Mouse (Mus musculus): ENCODE measurements around the gene Dclk1. TPM values are rescaled to one million over a fixed set of nuclear protein-coding genes. Genes with fewer than 3 reads are reported as not detected.
"Not testable (repeated sequence)": the region's sequence is repeated elsewhere in the genome, so short reads cannot be mapped to it uniquely, and the experiment has no call there.

Dclk1 gene
- total RNA-seq (2017) = not detected in 3 replicates

DNA sequence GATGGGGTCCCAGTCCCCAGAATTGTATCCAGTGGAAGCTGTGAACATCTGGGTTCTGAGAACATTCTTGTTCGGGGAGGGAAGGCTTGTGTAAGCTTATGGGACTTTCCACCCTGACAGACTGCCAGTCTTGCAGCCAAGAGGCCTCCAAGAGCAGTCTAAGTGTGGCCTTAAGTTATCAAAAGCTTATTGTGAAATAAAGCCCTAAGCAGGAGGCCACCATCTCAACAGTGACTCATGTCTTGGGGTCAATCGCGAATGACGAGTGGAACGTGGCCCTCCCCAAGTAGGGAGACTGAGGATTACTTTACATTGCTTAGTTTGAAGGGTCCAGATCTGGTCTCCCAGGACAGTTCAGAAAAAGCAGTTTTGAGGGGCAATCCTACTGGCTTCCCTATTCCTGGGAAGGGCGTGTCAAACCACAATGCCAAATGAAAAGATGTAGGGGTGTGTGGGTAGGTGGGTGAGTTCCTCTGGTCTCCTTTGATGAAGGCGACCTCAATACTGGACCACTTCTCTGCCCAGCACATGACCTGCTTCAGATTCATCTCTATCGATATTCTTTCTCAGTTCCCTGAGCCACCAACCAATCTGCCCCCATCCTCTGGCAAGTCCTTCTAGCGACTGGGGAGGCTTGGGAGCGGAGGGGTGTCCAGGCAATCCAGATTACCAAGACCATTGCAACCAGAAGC is at the start of gene Dclk1:
Gene Dclk1, plus strand, starts transcription at position 635 of the 692 bp plus-strand sequence.
- no peak for ATAC-seq (replicated peaks; ENCODE audit: insufficient number of reproducible peaks, low FRiP score, low TSS enrichment, poor library complexity, severe bottlenecking)

DNA sequence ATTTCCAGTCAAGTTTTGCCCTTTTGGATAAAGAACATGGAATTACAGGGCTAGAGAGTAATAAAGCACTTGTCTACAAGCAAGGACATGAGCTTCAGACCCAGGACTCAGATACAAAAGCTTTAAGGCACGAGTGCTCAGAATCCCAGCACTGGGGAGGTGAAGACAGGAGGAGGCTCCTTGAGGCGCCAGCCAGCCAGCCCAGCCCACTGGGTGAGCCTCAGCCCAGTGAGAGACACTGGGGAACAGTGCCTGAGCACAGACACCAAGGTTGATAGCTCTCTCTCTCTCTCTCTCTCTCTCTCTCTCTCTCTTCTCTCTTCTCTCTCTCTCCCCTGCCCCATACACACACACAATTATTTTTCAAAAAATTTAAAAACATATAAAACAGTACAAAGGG is 48.8 kb upstream of the Dclk1 start:
- no peak for ATAC-seq (replicated peaks; ENCODE audit: insufficient number of reproducible peaks, low FRiP score, low TSS enrichment, poor library complexity, severe bottlenecking)

DNA sequence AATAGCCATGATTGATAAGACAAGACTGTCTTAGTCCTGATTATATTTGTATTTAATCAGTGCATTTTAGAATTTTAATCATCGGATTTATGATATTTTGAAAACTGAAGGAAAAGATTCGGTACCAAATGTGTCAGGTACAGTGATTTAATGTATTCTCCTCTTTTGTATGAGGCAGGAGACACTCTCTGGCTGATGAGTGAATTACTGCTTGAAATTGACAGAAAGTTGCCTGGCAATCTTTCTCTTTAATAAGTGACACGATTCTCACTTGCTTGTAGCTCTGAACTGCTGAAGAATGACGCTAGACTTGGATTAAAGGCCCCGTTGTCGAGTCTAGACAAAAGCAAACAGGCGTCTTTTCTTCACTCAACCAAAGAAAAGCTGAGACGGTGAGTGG is 47.4 kb upstream of the Dclk1 start:
- no peak for ATAC-seq (replicated peaks; ENCODE audit: insufficient number of reproducible peaks, low FRiP score, low TSS enrichment, poor library complexity, severe bottlenecking)

DNA sequence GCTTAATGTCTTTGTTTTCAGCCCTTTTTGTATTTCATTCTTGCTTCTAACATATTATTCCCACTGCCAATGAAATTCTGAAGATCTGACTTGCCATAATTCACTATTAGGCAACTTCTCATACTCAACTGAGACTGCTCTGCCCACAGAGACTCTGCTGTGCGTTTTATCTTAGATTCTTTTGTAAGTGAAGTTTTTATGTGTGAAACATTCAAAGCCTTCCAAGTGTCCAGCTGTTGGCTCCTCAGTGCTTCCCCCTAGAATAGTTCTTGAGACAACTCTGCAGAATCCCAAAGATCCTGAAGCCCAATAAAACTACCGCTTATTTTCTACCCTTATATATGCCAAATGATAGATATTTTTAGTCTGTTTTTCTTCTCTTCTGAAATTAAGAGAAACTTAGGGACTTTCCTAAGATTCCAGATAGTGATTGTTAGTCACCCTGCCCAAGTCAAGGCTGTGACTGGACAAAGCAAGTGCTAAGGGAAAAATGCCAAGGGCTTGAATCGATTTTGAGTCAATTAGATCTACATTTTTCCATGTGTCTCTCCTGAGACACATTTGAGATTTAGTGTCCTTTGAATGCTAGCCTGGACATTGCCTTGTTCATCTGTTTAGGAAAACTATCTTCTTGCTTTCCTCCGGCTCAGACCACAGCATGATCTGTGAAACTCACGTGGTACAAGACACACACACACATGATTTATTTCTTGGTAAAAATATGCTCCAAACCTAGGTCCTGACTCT is 46.4 kb upstream of the Dclk1 start:
- no peak for ATAC-seq (replicated peaks; ENCODE audit: insufficient number of reproducible peaks, low FRiP score, low TSS enrichment, poor library complexity, severe bottlenecking)

DNA sequence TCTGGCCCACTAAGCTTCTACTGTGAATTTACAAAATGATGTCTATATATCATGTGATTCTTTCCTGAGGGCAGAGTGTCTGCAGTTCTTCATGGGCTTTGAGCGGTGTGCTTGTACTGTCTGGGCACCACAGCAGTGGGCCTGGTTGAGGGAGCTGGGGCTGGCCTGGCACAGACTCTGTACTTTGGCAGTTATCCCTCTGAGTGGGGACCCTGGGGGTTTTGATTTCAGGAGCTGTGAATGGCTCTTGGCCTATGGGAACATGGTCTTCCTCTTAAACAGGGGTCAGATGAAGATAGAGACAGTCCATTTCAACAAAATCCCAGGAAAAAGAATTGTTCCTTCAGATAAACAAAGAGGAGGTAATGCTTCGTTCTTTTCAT is 45.8 kb upstream of the Dclk1 start:
- no peak for ATAC-seq (replicated peaks; ENCODE audit: insufficient number of reproducible peaks, low FRiP score, low TSS enrichment, poor library complexity, severe bottlenecking)

DNA sequence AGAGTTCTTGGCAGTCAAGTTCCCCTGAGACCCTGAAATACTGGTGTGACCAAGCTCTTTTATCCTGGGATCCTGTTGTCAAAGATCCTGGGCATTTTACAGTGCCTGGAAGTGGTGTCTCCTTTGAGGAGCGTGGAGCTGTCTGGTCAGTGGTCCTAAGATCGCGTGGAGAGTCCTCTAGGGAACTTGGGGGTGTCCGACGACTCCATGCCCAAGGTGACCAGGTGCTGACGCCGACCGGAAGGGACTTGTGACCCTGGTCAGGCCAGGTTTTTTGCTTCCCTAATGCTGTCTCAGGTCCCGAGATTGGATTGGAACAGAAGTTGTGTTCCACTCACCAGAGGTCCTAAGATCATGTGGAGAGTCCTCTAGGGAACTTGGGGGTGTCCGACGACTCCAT is 38.5 kb upstream of the Dclk1 start:
- not testable (repeated sequence) for ATAC-seq (replicated peaks; ENCODE audit: insufficient number of reproducible peaks, low FRiP score, low TSS enrichment, poor library complexity, severe bottlenecking)

DNA sequence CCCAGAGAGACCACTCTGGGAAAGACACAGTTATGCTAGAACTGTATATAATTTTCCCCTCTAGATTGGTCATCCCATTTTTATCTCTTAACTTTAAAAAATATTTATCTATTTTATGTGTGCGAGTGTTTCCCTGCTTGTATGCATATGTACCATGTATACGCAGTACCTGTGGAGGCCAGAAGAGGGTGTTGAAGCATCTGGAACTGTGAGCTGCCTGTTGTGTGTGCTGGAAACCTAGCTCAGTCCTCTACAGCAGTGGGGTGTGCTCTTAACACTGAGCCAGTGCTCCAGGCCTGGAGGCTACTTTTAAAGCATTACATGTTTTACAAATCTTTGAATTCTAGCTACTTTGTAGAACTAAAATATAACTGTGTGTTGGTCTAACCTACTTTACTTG is 35.8 kb upstream of the Dclk1 start:
- ATAC-seq (replicated peaks; ENCODE audit: insufficient number of reproducible peaks, low FRiP score, low TSS enrichment, poor library complexity, severe bottlenecking) = no peak

DNA sequence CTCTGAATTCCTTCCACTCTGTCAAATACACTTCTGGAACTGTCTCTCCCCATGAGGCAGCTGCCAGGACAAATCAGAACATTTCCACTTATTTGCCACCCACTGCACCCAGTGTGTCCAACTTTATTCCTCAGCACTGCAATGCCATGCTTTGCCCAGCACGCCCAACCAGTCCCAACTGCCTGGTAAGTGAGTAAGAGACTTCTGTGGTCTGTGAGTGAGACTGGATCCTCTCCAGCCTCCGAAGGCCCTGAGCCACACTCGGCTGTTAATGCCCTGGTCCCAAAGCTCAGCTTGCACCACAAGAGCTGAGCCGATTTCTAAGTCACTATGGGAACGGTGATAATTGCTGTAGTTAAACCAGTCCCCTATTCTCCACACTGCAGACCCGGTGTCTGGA is 34.5 kb upstream of the Dclk1 start:
- ATAC-seq (replicated peaks; ENCODE audit: insufficient number of reproducible peaks, low FRiP score, low TSS enrichment, poor library complexity, severe bottlenecking) = no peak

DNA sequence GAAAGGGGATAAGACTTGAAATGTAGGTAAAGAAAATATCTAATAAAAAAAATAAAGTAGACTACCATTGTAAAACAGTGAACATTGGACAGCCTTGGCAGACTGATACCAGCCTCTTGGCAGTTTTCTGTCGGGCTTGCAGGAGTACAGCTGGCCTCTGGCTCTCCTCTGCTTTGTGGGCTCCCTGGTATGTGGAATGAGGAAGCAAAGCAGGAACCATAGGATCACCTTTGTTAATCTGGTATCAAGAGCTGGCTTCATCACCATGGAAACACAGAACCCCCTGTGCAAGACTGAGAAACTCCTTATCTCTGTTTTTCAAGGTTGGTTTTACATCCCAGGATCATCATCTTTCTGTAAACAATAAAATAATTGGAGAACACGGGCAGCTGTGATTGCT is 29.9 kb upstream of the Dclk1 start:
- ATAC-seq (replicated peaks; ENCODE audit: insufficient number of reproducible peaks, low FRiP score, low TSS enrichment, poor library complexity, severe bottlenecking) = no peak

DNA sequence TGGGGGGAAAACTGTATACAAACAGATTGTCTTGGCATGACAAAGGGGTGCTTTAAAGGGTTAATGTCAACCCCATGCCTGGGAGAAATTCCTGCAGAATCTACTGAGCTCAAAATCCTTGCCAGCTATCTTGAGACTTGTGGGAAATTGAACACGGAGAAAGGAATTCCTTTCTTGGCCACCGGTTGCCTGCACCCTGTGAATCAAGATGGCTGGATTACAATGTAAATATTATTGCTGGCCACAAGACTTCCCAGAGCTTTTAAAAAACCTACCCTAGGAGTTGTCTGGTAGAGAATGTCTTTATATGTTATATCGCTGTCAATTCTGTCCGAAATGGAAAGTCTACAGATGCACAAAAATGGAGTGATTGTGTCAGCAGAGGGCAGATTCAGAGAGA is 28.4 kb upstream of the Dclk1 start:
- ATAC-seq (replicated peaks; ENCODE audit: insufficient number of reproducible peaks, low FRiP score, low TSS enrichment, poor library complexity, severe bottlenecking) = no peak

DNA sequence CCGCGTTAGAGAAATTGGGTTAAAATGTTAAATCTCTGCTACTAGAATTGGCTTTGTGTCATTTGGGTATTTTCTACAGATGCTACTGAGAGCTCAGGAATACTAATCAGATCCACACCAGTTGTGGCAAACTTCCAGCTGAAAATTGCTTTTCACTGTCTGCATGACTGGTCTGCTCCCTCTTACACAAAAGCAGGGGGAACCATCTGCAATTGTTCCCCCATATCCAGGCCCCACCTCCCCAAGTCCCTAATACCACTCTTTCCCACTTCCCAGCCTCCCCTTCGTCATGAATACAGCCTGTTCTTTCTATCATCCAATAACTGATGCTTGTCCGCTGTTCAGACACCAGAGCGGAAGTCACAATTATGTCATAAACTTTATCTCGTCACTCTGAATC is 27.8 kb upstream of the Dclk1 start:
- ATAC-seq (replicated peaks; ENCODE audit: insufficient number of reproducible peaks, low FRiP score, low TSS enrichment, poor library complexity, severe bottlenecking) = no peak

DNA sequence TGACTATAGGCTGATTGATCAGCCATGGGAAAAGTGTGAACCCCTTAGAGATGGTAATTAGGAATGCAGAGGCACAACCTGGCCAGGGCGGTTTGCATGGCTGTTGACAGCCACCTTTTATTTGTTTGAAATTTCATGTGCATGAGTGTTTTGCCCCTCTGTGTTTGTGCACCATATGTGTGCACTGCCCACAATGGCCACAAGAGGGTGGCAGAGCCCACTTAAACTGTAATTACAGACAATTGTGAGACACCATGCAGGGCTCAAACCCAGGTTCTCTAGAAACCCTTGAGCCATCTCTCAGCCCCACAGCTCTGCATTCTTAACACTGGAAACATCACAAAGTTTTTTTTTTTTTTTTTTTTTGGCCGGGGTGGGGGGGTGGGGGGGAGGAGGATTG is 19.7 kb upstream of the Dclk1 start:
- no peak for ATAC-seq (replicated peaks; ENCODE audit: insufficient number of reproducible peaks, low FRiP score, low TSS enrichment, poor library complexity, severe bottlenecking)

DNA sequence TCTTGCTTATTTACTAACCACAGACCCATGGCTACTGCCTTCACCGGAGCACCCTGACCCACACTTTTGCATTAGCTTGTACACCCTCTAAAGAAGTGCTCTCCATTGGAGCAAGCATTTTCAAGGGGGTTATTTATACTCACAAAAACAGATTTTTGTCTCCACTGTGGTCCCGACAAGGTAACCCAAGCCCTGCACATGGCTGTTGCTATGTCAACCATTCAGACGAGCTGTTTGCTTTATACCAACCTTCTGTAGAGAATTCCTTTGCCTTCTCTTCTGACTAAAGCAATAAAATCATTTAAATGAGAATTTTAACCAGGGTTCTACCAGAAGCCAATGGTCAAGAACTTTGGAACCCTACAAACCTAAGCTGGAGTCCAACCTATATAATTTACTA is 18.3 kb upstream of the Dclk1 start:
- ATAC-seq (replicated peaks; ENCODE audit: insufficient number of reproducible peaks, low FRiP score, low TSS enrichment, poor library complexity, severe bottlenecking) = no peak

DNA sequence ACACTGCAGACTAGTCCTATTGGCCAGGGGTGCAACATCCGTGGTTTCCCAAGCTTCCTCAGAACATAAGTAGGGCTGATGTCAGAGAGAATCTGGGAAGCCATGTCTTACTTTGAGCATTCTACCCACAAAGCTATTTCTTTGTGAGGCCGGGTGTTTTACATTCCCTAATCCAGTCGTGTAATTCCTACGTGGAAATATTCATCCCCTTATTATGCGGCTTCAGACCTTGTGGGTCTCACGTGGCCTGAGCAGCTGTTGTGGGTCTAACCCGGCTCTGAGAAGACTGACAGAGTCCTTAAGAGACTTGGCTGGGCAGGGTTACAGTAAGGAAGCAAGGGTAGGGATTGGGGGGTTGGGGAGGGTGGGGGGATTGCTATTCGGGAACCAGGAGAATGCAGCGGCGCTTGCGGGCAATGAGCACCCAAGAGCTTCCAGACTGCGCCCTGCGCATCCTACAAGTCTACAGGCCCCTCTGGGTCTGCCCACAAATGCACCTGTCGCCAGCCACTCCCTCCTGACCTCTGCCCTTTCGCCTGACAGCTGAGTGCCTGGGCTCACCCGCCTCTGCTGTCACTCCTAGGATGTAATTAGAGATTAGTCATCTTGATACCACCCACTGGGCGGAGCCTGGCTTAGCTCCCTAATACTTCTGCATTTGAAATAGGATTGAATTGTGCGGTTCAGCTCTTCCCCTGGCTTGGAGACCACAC is 15.5 kb upstream of the Dclk1 start:
- ATAC-seq (replicated peaks; ENCODE audit: insufficient number of reproducible peaks, low FRiP score, low TSS enrichment, poor library complexity, severe bottlenecking) = no peak

DNA sequence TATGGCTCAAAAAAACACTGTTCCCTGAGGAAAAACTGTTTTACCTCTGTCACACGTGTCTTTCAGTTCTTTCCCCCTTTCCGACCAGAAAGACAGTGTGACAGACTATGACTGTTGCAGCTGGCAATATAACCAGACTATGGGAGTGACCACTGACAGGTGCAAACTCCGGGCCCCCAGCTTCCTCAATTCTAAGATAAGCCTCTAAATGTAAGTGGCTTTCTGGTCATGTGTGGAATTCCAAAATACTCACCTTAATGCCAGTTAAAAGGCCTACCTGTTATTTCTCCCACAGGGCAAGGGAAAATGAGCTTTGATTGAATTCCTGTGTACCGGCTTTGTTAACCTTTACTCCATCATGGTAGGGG is 15.0 kb upstream of the Dclk1 start:
- no peak for ATAC-seq (replicated peaks; ENCODE audit: insufficient number of reproducible peaks, low FRiP score, low TSS enrichment, poor library complexity, severe bottlenecking)

DNA sequence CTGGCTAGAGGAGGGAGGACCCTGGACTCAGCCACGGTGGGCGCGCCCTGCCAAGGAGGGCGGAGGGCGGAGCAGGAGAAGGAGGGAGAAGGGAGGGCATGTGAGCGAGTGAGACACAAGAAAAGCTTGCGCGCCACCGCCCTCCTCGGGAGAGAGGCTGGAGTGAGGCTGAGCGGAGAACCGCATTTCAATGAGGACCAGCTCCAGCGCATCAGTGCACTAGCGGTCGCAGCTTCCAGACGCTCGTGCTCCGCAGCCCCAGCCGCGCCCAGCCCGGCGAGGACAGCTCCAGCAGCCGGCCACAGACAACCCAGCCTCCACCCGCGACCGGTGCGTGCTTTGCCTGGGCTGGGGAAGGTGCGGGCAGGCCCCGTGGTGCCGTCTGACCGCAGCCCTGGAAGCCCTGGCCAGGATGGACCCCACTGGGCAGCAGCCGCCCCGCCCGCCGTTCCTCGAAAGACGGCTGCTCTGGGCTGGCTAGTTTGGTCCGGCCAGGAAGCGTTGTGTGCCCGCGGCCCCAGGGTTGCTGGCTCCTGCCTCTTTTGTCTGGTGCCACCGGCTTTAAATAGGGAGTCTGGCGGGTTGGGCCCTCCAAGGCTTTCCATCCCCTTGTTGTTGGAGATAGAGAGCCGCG is 375 bp downstream of the Dclk1 start:
- no peak for ATAC-seq (replicated peaks; ENCODE audit: insufficient number of reproducible peaks, low FRiP score, low TSS enrichment, poor library complexity, severe bottlenecking)

DNA sequence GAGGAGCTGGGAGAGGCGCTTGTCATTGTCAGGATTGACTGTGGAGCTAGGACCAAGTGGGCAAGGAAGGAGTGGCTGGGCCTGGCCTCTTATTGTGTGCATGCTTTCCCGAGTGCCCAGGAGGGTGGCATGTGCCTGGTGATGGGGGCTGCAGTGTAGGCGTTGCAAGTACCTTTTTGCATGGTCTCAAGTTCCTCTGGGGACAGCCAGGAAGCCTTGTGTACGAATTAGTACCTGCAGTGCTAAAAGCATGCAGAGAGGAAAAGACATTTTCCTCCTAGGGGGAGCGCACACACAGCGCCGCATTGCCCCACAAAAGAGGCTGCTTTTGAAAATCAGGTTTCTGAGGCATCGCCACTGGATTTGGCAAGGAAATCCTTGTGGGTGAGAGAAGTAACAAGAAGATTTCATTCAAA is 900 bp downstream of the Dclk1 start:
- no peak for ATAC-seq (replicated peaks; ENCODE audit: insufficient number of reproducible peaks, low FRiP score, low TSS enrichment, poor library complexity, severe bottlenecking)

DNA sequence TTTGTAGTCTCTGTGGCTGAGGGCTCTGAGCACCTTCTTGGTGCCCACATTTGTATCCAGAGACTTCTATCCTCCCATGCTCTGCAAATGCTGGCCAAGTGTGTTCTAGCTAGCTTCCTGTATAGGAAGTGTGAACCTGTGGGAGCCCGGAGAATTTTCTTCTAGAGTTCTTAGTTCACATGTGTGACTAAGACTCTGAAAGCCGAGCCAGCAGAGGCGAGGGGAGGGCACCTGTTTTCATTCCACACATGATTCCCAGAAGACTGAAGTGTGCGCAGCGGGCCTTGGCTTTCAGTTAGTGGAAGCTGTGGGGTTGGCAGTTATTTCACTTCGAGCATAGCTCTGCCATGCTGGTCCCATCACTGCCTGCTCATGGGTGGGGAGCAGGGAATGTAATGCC is 1.9 kb downstream of the Dclk1 start:
- no peak for ATAC-seq (replicated peaks; ENCODE audit: insufficient number of reproducible peaks, low FRiP score, low TSS enrichment, poor library complexity, severe bottlenecking)

DNA sequence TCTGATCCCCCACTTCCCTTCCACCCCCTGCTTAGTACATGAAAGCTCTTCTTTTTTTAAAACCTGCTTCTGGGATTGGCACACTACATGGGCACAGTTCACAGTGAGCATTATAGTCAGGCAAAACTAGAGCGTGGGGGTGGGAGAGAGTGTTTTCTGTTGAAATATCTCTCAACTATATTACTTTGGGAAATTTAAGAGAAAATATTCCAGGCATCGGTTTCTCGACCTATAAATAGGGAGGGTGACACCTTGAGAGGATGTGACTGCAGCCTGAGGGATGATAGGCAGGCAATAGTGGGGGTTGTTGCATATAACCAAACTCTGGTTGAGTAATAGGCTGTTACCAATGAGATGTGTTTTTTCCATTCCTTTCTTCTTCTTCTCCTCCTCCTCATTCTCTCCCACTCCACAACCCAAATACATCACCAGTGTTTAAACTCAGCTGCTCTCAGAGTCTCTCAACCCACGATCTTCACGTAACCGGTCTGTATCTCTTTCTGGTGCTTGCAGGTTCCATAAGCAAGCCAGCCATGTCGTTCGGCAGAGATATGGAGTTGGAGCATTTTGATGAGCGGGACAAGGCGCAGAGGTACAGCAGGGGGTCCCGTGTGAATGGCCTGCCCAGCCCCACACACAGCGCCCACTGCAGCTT is 4.6 kb downstream of the Dclk1 start:
- ATAC-seq (replicated peaks; ENCODE audit: insufficient number of reproducible peaks, low FRiP score, low TSS enrichment, poor library complexity, severe bottlenecking) = no peak
